Mouse (Mus musculus) E14TG2a.4 (cell line): ENCODE measurements around the gene D16Ertd472e.

Experiments
- CTCF ChIP-seq: conservative IDR thresholded peaks from 2 replicates; pipeline ENCODE4 v1.5.1; 2014; ENCODE audit warnings: low read length
- NANOG ChIP-seq: IDR thresholded peaks from 2 replicates; pipeline ENCODE4 v1.6.1; 2014; ENCODE audit warnings: borderline replicate concordance, low read length, mixed read lengths
- POU5F1 ChIP-seq: IDR thresholded peaks from 2 replicates; pipeline ENCODE4 v1.6.1; 2014; ENCODE audit warnings: low read length, borderline replicate concordance

- no peak for TF ChIP-seq CTCF
- TF ChIP-seq NANOG: no peak
- no peak for TF ChIP-seq POU5F1
These were observed 17.6 kb upstream of the D16Ertd472e start for GRCm38 (mm10) chr16:78594154-78594553.
